Mouse (Mus musculus): ENCODE measurements around the gene Stmn3. TPM values are rescaled to one million over a fixed set of nuclear protein-coding genes. Genes with fewer than 3 reads are reported as not detected.
A peak's percentile ranks its signal among the peaks of the same experiment; 100 is the strongest.

Stmn3 gene
- polyA plus RNA-seq (2016; fragmentation: Nextera tagmentation; extraction: Ambion mirVana): 133 and 240 TPM in 2 replicates

- Histone ChIP-seq H3K4me3 (peak within 1 kb of the TSS; percentile 72), H3K27me3 (ENCODE audit: low read depth, poor library complexity, severe bottlenecking) (peaks cover 56% of the 10 kb centered on the region), H3K9me3 (replicated peaks) (no peaks in the 10 kb centered on the region), H3K27ac (replicated peaks) (peak within 1 kb of the TSS; percentile 90), H3K36me3 (no peaks in the 10 kb centered on the region), H3K4me1 (peaks cover 25% of the 10 kb centered on the region)
- peak; percentile 81 for DNase-seq (ENCODE audit: low spot score)
- WGBS: 6% methylated on average over 23 of the region's 23 CpGs
These were observed at the start of gene Stmn3 for GRCm38 (mm10) chr2:181314080-181314810. Stmn3 (minus strand) TSS chr2:181314500.

GRCm38 (mm10) chr2:181363946-181364345 is 49.6 kb upstream of the Stmn3 start:
- Histone ChIP-seq H3K9me3 (replicated peaks) (no peaks in the 10 kb centered on the region), H3K27ac (replicated peaks) (peak overlapping the region; percentile 94; the same call in 1 of the 2 replicates), H3K36me3 (peaks cover 64% of the 10 kb centered on the region), H3K4me3 (peak overlapping the region; percentile 61), H3K4me1 (peaks cover 43% of the 10 kb centered on the region), H3K27me3 (ENCODE audit: low read depth, poor library complexity, severe bottlenecking) (no peaks in the 10 kb centered on the region)
- DNase-seq (ENCODE audit: low spot score): no peak
- 88% methylated on average over 3 of the region's 3 CpGs for WGBS

- DNase-seq (ENCODE audit: low spot score): no peak
- WGBS: 88% methylated on average over 3 of the region's 3 CpGs
- Histone ChIP-seq H3K4me3 (no peak overlapping the region), H3K9me3 (replicated peaks) (no peaks in the 10 kb centered on the region), H3K27ac (replicated peaks) (no peak overlapping the region), H3K27me3 (ENCODE audit: low read depth, poor library complexity, severe bottlenecking) (no peaks in the 10 kb centered on the region), H3K36me3 (peaks cover 100% of the 10 kb centered on the region), H3K4me1 (no peaks in the 10 kb centered on the region)
These were observed 42.5 kb upstream of the Stmn3 start for GRCm38 (mm10) chr2:181356780-181357179.

GRCm38 (mm10) chr2:181342766-181343165 is 28.5 kb upstream of the Stmn3 start:
- Histone ChIP-seq H3K27me3 (ENCODE audit: low read depth, poor library complexity, severe bottlenecking) (no peaks in the 10 kb centered on the region), H3K4me3 (no peak overlapping the region), H3K27ac (replicated peaks) (no peak overlapping the region), H3K9me3 (replicated peaks) (no peaks in the 10 kb centered on the region), H3K36me3 (peaks cover 93% of the 10 kb centered on the region), H3K4me1 (no peaks in the 10 kb centered on the region)
- DNase-seq (ENCODE audit: low spot score): no peak
- 95% methylated on average over 6 of the region's 6 CpGs for WGBS

- DNase-seq (ENCODE audit: low spot score): no peak
- Histone ChIP-seq H3K36me3 (peaks cover 94% of the 10 kb centered on the region), H3K4me3 (no peak overlapping the region), H3K27me3 (ENCODE audit: low read depth, poor library complexity, severe bottlenecking) (no peaks in the 10 kb centered on the region), H3K4me1 (no peaks in the 10 kb centered on the region), H3K27ac (replicated peaks) (no peak overlapping the region), H3K9me3 (replicated peaks) (no peaks in the 10 kb centered on the region)
- 90% methylated on average over 4 of the region's 4 CpGs for WGBS
These were observed 26.1 kb upstream of the Stmn3 start for GRCm38 (mm10) chr2:181340426-181340825.

- Histone ChIP-seq H3K36me3 (peaks cover 93% of the 10 kb centered on the region), H3K4me1 (no peaks in the 10 kb centered on the region), H3K4me3 (no peak overlapping the region), H3K27ac (replicated peaks) (no peak overlapping the region), H3K9me3 (replicated peaks) (no peaks in the 10 kb centered on the region), H3K27me3 (ENCODE audit: low read depth, poor library complexity, severe bottlenecking) (no peaks in the 10 kb centered on the region)
- 66% methylated on average over 3 of the region's 3 CpGs for WGBS
- peak; percentile 48 for DNase-seq (ENCODE audit: low spot score)
These were observed 19.7 kb upstream of the Stmn3 start for GRCm38 (mm10) chr2:181334023-181334422.

- Histone ChIP-seq H3K4me1 (no peaks in the 10 kb centered on the region), H3K36me3 (peaks cover 94% of the 10 kb centered on the region), H3K9me3 (replicated peaks) (no peaks in the 10 kb centered on the region), H3K4me3 (no peak overlapping the region), H3K27me3 (ENCODE audit: low read depth, poor library complexity, severe bottlenecking) (no peaks in the 10 kb centered on the region), H3K27ac (replicated peaks) (no peak overlapping the region)
- DNase-seq (ENCODE audit: low spot score): no peak
These were observed 18.2 kb upstream of the Stmn3 start for GRCm38 (mm10) chr2:181332542-181332941.

GRCm38 (mm10) chr2:181326098-181326497 is 11.8 kb upstream of the Stmn3 start:
- WGBS: 95% methylated on average over 2 of the region's 2 CpGs
- no peak for DNase-seq (ENCODE audit: low spot score)
- Histone ChIP-seq H3K36me3 (peaks cover 95% of the 10 kb centered on the region), H3K9me3 (replicated peaks) (no peaks in the 10 kb centered on the region), H3K27me3 (ENCODE audit: low read depth, poor library complexity, severe bottlenecking) (no peaks in the 10 kb centered on the region), H3K4me1 (no peaks in the 10 kb centered on the region), H3K27ac (replicated peaks) (no peak overlapping the region), H3K4me3 (no peak overlapping the region)

- H3K27me3 ChIP-seq (ENCODE audit: low read depth, poor library complexity, severe bottlenecking): peaks cover 4% of the 10 kb centered on the region; the same call in 1 of the 2 replicates
- H3K4me3 ChIP-seq: no peak overlapping the region
- DNase-seq (ENCODE audit: low spot score): no peak
- H3K27ac ChIP-seq (replicated peaks): no peak overlapping the region
- peaks cover 18% of the 10 kb centered on the region for H3K4me1 ChIP-seq
- no peaks in the 10 kb centered on the region for H3K9me3 ChIP-seq (replicated peaks)
- WGBS: 75% methylated on average over 5 of the region's 5 CpGs
- H3K36me3 ChIP-seq: peaks cover 55% of the 10 kb centered on the region
These were observed 7.8 kb upstream of the Stmn3 start for GRCm38 (mm10) chr2:181322136-181322535.

- Histone ChIP-seq H3K4me1 (peaks cover 18% of the 10 kb centered on the region), H3K9me3 (replicated peaks) (no peaks in the 10 kb centered on the region), H3K36me3 (peaks cover 35% of the 10 kb centered on the region), H3K4me3 (peak overlapping the region; percentile 70), H3K27ac (replicated peaks) (peak overlapping the region; percentile 90), H3K27me3 (ENCODE audit: low read depth, poor library complexity, severe bottlenecking) (peaks cover 22% of the 10 kb centered on the region)
- DNase-seq (ENCODE audit: low spot score): no peak
- 15% methylated on average over 7 of the region's 7 CpGs for WGBS
These were observed 5.8 kb upstream of the Stmn3 start for GRCm38 (mm10) chr2:181320103-181320499.

GRCm38 (mm10) chr2:181319248-181320102 is 5.2 kb upstream of the Stmn3 start, which contains the start of gene Rtel1:
Rtel1 (plus strand) TSS chr2:181319739.
- Histone ChIP-seq H3K27me3 (ENCODE audit: low read depth, poor library complexity, severe bottlenecking) (peaks cover 28% of the 10 kb centered on the region), H3K4me3 (peak within 1 kb of the TSS; percentile 70), H3K36me3 (peaks cover 28% of the 10 kb centered on the region), H3K9me3 (replicated peaks) (no peaks in the 10 kb centered on the region), H3K27ac (replicated peaks) (peak within 1 kb of the TSS; percentile 90), H3K4me1 (peaks cover 19% of the 10 kb centered on the region)
- DNase-seq (ENCODE audit: low spot score): peak; percentile 90
- WGBS: 7% methylated on average over 40 of the region's 40 CpGs

- Histone ChIP-seq H3K27ac (replicated peaks) (peak overlapping the region; percentile 90), H3K4me3 (peak overlapping the region; percentile 72), H3K36me3 (peaks cover 6% of the 10 kb centered on the region), H3K27me3 (ENCODE audit: low read depth, poor library complexity, severe bottlenecking) (peaks cover 62% of the 10 kb centered on the region), H3K4me1 (peaks cover 21% of the 10 kb centered on the region), H3K9me3 (replicated peaks) (no peaks in the 10 kb centered on the region)
- peak; percentile 28 for DNase-seq (ENCODE audit: low spot score)
- WGBS: 2% methylated on average over 35 of the region's 35 CpGs
These were observed 788 bp downstream of the Stmn3 start for GRCm38 (mm10) chr2:181313344-181314079.

Measured in midbrain, embryonic 10.5 days (tissue).